Mouse (Mus musculus) ES-CJ7 (cell line): Measurements from ENCODE around the gene Baiap2l1.

Experiments
- DNase-seq: peaks from one replicate; pipeline ENCODE4 v3.0.0; 2011; ENCODE audit warnings: low read depth, low spot score

Gene Baiap2l1

DNA sequence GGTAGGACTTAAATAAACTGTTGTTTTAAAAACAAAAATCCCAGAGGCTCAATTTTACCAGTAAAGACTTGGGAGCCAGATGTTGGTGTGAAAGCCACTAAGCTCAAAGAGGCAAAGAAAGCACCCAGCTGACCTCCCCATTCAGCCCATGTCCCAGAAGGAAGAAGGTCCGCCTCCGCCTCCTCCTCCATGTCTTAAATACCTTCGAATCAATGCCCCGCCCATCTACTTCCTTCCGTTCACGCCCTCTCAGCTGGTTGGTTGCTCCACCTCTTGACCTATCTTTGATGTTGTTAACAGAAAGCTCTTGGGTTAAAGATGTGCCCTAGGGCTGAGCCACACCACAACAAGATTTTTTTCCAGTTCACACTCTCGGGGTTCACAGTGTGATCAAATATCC, 127.7 kb downstream of the Baiap2l1 start:
- peak; percentile 43 for DNase-seq

DNA sequence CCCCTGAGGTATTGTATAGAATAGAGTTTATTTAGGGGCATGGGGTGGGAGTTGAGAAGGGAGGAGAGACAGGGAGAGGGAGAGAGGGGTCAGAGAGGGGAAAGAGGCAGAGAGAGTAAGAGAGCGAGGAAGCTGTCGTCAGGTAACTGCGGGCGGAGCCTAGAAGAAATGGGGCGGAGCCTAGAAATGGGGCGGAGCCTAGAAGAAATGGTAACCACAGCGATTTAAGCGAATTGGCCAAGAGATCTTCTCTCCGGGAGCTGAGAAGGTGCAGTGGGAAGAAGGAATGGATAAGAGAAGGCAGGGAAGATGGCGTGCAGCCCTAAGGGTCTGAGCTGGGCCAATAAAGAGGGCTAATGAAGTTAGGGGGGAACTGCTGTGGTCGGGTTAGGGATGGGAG, 131.7 kb downstream of the Baiap2l1 start:
- DNase-seq, result peak; percentile 60

DNA sequence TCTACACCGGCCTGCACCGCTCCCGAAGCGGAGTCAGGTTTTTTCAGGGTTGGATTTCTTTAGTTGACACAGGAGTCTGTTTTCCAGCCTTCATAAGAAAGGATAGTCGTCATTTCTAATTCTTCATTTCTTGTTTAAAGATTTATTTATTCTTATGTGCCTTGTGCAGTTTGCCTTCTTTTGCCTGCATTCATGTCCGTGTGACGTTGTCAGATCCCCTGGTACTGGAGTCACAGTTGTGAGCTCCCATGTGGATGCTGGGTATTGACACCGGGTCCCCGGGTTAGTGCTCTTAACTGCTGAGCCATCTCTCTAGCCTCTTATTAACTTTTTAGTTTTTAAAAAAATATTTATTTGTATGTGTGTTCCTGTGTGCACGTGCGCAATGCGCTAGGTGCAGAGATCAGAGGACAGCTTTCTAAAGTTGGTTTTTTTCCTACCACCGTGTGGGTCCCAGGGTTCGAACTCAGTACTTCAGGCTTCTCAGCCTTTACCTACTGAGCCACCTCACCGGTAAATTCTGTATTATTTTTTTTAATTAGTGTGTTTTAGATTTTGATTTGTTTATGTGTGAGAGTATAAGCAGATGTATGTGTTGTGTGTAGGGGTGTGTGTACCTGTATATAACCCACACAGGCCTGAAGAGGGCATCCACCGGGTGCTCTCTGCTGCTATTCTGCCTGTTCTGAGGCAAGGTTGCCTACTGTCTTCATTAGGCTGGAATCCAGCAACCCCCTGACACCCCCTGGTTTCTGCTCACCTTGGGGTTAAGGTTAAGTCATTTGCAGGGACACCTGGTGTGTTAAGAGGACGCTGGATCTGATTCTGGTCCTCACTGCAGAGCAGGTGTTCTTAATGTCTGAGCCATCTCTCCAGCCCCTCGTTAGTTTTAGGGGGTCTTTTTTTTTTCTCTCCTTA, 133.8 kb downstream of the Baiap2l1 start:
- no peak for DNase-seq

DNA sequence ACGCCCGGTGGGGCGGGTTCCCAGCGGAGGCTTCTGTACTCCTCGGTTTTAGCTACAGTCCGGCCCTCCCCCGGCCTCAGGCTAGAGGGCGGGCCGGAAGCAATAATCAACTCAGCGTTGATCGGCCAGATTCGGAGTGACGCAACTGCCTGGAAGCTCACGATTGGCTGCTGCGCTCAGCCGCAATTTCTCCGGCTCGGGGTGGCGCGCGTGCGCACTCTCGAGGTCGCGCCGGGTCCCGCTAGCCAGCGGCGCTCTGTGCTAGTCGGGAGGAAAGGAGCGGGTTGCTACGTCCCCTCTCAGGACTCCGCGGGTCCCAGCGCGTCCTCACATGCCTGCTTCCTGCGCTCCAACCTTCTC, 134.4 kb downstream of the Baiap2l1 start, which contains the start of gene Tecpr1:
Gene Tecpr1 (minus strand): TSS at position 113 of the 360 bp plus-strand sequence.
- DNase-seq, result peak; percentile 96

DNA sequence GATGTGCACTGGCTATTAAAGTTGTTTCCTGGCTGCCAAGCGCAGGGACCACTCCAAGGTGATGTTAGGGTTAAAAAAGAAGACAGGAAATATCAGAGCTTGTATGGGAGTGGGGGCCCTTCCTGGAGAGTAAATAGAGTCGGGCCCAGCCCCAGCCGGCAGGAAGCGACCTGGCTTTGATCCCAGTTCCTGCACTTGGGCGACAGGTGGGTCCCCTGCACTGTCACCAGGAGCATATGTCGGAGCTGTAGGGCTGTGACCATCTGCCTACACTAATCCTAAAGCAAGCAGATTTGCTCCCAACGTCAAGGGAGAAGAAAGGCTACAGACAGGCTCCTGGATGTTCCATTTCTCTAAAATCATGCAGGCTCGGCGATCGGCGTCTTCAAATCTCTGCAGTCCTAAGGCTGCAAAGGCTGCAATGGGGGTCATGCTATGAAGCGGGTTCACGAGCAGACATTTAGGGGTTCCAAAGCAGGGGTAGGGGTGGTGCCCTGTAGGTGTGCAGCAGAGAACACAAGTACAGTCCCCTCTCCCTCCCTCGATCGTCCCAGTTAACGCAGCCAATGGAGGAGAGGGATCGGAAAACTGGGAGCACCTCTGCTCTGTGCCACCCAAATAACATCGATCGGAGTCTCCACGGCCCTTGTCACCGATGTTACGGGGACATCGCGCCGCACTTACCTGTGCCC, 135.0 kb downstream of the Baiap2l1 start:
- DNase-seq, result no peak

DNA sequence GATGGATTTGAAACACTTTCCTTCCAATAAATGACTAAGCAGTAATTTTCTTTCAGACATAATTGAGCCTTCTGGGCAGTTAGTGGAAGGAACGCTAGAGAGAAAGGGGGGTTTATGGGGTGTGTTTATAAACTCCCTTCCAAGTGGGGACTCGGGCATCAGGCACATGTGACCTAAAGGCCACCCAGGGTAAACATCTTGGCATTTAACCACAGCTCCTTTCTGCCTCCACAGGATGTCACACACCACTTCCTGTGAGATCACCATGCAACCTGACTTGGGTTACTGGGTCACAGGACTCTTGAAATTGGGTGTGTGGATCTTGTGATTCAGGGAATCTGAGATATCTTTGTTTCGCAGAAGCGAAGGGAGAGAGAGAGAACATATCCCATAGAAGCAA, 136.6 kb downstream of the Baiap2l1 start:
- DNase-seq, result no peak

DNA sequence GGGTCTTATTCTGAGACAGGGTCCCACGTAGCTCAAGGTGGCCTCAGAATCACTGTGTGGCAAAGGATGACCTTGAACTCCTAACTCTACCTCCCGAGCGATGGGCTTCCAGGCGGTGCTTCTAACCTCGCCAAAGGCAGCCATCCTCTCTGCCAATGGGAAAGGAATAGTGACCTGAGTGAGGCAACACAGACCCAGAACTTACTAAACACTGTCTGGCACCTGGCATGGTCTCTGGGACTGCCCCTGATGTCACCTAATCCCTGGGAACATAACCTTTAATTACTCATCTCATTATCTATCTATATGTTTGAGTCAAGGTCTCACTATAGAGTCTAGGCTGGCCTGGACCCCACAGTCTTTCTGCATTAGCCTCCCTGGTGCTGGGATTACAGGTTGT, 138.0 kb downstream of the Baiap2l1 start:
- DNase-seq, result no peak

DNA sequence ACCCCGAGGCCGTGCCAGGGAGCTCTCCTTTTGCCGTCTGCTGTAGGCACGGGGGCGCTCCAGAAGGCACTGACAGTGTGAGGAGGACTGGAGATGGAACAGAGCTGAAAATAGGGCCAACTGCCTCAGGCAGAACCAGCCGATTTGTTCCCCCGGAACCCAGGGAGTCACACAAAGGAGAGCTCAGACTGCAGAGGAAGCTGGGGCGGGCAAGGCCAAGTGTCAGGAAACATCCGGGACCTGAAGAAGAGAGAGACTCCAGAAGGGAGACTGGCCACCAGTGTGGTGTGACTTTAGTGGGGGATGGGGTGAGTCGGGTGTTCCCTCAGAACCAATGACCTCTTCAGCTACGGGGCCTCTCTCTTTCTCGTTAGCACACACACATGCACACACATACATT, 138.6 kb downstream of the Baiap2l1 start:
- peak; percentile 76 for DNase-seq

DNA sequence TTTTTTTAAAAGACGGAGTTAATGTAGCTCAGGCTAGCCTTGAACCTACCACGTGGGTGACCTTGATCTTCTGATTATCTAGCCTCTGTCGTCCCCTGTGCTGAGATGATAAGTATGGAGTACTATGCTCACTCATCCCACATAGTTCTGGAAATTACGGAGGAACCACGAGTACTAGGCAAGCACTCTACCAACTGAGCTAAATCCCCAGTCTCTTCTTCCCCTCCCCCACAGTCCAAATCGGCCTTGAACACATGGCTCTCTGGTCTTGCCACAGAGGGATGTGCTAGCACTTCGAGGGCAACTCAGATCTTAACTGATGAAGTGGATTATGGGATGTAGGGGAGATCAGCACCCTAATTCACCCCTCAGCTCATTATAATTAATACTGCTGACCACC, 139.9 kb downstream of the Baiap2l1 start:
- no peak for DNase-seq

DNA sequence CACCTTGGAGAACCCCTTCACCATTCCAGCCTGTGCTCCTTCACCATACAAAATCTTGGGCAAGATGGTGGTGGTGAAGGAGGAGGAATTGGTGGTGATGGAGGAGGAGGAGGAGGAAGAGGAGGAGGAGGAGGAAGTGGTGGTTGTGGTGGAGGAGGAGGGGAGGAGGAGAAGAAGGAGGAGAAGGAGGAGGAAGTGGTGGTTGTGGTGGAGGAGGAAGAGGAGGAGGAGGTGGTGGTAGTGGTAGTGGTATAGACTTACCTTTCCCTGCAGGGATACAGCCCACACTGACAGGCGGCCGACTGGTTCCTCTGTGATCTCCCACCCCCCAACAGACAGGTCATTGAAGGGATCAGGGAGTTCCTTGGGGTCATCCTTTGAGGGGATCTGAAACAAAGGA, 141.9 kb downstream of the Baiap2l1 start:
- no peak for DNase-seq
